Mouse (Mus musculus): ENCODE data around the gene Hs6st2. TPM values are rescaled to one million over a fixed set of nuclear protein-coding genes. Genes with fewer than 3 reads are reported as not detected.

The Hs6st2 gene
- total RNA-seq (2015) (not detected in 2 replicates), total RNA-seq (2017) (0.16 TPM in 1 of 2 replicates, not detected in the other)

DNA sequence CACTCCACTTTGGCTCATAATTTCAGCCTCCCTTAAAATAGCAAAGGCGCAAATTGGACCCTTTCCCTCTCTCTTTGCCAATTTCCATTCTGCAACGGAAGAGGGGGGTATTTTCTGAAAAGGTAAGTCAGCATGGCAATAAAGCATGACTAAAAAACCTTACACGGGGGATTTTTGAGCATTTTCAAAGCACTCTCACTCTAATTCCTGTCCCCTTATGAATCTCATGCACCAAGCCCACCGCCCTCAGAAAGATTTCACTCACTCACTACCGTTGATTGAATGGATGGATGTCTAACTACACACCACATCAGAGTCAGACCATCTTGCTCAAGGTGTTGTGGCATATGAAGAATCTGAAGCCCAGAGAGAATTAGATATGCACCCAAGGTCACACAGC, at the start of gene Hs6st2:
Hs6st2 (minus strand) TSS at position 101 of the 400 bp plus-strand sequence.
- no peak for ATAC-seq (ENCODE audit: poor library complexity, severe bottlenecking)

DNA sequence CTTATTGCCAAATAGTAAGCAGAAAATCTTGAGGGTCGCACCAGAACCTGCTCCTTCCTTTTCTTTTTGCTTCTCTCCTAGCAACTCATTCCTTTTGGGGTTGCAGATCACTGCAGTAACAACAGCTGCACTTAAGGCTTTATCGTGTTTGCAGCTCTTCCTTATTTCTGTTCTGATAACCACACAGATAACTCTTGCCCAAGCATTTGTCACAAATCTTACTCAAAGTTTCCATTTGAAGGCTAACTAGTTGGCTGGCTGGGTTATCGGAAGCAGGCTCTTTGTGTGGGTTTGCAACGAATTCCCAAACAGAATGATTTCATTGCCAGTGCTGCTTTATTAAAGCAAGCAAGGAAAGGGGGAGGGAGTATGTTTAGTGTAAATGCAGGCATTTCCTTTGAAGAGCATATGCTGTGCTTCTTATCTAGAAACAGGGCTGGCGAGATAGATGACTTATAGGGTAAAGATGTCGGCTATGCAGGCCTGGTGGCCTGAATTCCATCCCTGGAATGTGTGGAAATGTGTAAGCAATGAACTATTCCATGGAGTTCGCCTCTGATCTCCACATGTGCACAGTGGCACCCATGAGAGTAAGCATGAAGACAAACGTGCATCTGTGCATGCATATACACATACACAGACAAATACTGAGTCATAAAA, 32.6 kb upstream of the Hs6st2 start:
- ATAC-seq (ENCODE audit: poor library complexity, severe bottlenecking), result no peak

DNA sequence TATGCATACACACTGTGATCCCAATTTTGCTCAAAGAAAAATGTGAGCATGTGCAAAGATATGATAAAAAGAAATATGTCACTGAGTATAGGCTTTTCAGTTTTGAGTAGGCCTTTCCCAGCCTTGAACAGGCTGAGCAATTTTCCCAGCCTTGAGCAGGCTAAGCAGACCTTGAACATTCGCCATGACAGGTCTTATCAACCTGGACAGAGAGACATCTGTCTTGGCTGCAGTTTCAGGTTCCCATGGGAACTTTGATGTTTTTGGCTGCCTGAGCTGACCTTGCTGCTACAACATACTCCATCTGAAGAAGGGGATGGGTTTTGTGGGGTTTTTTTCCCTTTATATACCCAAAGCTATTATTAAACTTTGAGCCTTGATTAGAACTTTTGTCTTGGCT, 31.3 kb upstream of the Hs6st2 start:
- no peak for ATAC-seq (ENCODE audit: poor library complexity, severe bottlenecking)

DNA sequence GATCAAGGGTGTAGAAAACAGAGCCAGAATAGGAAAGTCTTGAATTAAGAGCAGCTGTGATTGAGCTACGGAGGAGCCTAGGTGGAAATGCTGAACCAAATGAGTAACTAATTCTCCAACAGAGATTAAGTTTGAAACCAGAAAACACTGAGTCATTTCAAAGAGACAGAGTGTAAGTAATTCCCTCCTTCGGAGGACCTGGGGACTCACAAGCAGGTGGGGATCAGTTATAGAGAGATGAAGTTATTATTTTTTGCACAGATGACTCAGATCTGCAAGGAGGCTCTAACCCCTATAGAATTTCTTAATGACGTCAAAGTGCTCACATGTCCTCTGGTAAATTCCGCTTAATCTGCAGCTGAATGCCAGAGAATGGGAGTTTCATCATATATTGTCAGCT, 21.2 kb upstream of the Hs6st2 start:
- ATAC-seq (ENCODE audit: poor library complexity, severe bottlenecking), result no peak

DNA sequence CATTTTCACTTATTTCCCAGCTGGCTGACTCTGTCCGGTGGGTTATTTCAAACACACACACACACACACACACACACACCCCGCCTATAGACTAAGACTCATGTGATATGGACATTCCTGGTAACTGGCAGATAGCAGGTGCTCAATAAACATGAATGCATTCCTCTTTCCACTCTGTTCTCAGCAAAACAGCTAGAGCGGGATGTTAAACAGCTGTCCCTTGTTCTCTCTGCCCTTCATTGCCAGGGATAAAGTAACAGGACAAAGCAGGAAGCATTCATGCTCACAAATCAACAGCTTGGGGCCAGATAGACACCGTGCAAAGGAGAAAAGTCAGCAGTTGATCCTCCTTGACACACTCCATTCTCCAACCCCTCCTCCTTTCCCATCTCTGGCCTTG, 17.4 kb upstream of the Hs6st2 start:
- no peak for ATAC-seq (ENCODE audit: poor library complexity, severe bottlenecking)

DNA sequence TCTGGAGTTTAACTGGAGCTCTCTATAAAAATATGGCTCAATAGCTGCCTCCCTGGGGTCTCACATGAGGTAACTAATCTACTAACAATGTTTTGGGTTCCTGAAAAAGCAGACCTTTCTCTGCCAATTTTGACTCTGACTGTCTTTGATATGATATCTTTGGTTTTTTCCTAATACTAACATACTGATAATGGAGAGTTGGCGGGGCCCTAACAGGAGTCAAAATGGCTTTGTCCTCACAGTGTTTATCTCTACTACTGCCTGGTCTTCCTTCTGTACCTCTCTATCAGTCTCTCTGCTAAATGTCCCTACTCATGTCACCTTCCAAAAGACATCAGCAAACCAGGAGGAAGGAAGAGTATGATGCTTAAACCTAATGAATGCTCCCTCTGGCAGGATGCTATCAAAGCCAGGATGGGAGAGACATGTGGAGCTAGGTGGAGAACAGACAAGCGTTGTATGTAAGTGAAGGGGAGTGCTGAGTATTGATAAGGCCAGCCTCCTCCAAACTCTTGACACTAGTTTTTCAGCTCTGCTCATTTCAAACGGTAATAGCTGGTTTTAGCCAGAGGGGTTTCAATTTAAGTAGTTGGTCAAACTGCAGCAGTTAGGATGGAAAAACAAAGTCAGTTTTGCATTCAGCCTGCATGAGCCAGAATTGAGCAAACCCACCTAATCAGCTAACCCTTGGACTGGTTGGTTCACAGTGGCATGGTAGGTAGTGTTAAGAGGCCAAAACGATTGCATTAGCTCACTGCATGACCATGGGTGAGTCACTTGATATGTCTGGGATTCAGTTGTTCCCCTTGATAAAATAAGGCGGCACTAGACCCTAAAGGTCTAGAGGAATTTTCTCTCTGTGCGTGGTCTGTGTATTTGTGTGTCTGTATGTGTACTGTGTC, 4.6 kb upstream of the Hs6st2 start:
- ATAC-seq (ENCODE audit: poor library complexity, severe bottlenecking), result no peak

DNA sequence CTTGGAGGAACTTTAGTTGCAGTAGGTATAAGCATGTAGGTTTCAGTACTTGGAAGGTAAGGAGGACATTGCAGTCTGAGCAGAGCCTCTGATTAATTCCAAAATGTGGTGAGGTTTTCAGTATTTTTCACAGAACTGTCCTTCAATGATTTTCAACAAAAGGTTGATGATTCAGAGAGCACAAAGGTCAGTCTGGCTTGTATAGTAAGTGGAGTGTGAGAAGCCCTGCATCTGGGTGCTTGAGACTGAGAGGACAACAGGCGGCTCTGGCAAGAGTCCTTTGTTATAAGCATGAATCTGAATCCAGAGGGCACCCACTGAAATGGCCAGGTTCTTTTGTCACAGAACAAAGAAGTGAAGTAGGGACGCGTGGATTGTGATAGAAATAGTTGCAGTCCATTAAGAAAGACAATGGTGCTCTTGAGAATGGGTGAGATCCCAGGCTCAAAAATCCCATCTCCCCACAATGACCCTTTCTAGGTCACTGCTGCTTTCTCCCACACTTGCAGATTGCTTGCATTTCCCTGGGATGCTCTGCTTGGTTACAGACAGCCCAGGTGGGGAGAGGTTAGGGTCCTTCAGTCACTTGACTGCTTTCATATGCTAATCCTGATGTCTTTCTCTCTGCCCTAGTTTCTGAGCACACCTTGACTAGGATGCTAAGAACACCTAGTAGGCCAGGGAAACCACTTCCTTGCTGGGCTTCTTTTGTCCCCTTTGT, 2.8 kb upstream of the Hs6st2 start:
- ATAC-seq (ENCODE audit: poor library complexity, severe bottlenecking), result no peak

DNA sequence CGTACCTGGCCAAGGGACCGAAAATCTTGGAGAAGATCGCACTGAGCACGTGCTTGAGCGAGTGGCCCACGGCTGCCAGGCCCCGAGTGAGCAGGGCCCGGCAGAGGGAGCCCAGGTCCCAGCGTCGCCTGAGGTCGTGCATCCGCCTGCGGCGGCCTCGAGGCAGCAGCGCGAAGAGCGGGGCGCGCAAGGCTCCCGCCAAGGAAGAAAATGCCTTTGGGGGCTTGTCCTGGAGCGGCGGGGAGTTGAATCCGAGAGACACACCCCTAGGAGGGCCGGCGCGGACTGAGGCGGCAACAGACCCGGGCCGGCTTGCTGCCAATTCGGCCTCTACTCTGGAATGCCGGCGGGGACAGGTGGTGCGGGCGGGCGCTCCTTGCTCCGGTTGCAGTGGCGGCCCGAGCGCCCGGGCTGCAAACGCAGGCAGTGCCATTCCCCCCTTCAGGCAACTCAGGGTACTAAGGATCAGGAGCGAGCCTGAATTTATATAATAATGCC, 437 bp downstream of the Hs6st2 start:
- ATAC-seq (ENCODE audit: poor library complexity, severe bottlenecking), result no peak

DNA sequence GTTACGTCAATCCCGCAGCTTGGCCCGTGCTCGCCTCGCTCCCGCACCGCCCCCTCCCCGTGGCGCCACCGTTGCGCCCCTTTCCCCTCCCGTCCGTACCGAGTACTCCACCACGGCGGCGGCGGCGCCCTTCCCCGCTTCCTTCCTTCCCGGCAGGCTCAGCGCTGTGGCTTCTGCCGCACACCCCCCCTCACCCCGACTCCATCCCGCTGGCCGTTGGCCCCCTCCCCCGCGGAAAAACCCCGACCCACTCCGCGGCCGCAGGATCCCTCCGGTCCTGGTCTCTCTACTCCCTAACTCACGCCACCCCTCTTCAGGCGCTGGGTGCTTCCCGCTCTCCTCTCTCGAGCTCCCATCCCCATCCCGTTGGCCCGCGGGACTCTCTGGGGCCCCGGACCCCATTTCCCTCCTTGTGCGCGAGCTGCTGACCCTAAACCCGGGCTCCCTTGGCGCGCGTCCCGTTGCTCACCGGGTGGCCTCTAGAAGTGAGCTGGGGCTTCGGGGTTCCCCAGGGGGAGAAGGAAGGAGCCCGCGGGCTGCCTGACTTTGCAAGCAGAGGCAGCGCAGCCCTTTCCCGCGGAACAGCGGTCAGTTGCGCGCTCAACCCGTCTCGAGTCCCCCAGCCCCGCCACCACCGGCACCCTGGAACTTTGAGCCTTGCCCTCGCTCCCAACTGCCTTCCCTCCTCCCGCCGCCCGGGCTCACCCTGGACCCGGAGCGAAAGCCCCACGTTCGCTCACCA, 1.1 kb downstream of the Hs6st2 start:
- no peak for ATAC-seq (ENCODE audit: poor library complexity, severe bottlenecking)

DNA sequence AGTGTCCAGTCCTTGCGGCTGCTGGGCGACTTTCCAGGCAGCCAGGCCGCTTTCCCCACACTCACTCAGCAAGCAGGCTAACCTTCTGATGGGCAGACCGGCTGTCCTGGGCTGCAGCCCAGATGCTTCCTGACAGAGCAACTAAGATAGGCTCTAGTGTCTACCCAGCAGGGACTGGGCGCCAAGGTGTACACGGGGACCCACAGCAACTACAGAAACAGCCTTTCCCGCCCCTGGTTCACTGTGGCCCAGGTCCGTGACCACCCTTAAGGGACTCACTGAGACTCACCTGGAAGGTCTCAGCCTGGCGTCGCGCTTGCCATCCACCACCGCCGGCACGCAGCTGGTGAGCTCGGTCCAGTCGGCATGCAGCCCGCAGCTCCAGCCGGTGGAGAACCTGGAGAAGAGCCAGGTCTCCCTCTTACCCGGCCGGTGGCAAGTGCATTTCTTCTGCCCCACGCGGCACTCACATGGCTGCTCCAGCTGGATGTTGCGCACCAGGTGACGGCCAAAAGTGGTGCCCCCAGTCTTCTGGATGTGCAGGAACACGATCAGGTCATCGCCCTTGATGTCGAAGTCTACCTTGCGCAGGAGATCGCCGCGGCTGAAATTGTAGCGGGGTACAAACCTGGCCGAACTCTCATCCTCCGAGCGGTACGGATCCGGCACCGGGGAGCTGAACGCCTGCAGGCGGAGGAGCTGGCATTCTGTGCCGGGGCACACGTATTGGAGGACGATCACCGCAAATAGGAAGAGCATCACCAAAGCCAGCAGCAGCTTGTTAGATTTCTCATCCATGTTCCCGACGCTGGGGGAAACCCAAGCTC, 1.8 kb downstream of the Hs6st2 start:
- ATAC-seq (ENCODE audit: poor library complexity, severe bottlenecking), result no peak

DNA sequence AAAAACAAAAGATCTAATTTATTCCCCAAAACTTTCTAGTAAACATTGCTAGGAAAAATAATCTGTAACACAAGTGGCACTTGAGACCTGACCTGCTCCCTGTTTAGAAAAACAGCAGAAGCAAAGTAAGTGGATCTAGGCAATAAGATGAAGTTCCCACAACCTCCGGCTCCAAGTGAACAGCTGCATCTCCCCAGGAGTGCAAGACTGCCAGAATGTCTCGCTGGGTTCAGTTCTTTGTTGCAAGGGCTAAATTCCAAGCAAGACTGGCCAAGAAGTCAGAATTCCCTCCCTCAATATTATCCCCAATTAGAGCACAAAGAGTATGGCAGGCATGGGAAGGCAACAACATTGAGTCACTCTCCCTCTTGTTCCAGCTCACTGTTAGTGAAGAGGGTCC, 23.4 kb downstream of the Hs6st2 start:
- ATAC-seq (ENCODE audit: poor library complexity, severe bottlenecking), result no peak

DNA sequence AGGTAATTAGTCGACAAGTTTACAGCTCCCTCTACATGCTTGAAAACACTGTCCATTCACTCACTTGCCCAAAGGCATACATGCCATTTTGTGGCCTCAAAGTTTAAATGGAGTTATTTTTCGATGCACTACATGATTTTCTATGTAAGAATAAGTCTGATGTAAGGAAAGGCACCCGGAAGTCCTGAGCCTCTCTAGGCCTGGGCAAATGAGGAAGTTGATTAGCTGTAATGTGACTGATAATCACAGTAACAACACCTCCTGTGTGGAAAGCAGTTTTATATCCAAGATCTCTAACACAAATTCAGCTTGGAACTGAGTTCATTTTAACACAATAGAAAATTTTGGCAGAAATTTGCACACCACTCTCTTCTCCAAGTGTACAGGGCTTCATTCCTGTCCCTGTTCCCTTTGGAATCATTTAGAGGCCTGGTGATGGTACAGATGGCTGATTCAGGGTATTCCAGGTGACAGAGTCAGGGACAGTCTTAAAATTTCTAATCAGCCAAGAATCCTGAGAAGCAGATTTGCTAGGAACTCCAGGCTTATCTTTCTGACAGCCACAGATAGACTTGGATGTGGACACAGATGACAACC, 38.9 kb downstream of the Hs6st2 start:
- ATAC-seq (ENCODE audit: poor library complexity, severe bottlenecking), result no peak

DNA sequence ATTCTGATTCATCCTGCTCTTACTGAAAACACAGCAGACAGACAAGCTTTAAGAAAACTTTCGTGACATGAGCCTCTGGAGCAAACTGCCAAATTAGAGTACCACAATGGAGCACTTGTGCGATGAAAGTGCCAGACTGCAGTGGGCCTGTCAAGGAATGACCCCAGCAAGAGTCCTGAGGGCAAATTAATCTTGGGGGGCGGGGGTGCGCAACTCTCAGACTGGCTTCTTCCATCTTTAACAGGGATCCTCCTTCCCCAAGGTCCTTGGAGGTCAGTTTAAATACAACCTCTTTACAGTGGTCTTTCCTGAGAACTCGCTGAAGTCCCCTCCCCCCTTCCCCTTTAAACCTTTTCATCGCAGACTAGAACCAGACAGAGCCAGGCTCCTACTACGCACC, 45.9 kb downstream of the Hs6st2 start:
- no peak for ATAC-seq (ENCODE audit: poor library complexity, severe bottlenecking)

DNA sequence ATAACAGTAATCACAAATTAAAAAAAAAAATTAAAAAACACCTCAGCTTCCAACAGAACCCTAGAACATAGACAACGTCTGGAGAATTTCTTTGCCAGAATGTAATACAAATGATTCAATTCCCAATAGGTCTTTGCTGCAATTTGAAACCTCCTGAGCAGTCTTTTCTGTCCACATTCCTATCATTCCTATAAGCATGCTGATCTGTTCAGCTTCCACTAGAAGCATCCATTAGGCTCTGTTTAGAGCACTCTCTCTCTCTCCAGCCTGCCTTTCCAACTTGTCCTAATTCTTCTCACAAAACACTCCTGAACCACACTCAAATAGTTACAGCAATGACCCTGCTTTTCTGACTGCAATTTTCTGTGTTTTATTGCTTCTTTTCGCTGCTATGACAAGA, 50.3 kb downstream of the Hs6st2 start:
- ATAC-seq (ENCODE audit: poor library complexity, severe bottlenecking), result no peak

DNA sequence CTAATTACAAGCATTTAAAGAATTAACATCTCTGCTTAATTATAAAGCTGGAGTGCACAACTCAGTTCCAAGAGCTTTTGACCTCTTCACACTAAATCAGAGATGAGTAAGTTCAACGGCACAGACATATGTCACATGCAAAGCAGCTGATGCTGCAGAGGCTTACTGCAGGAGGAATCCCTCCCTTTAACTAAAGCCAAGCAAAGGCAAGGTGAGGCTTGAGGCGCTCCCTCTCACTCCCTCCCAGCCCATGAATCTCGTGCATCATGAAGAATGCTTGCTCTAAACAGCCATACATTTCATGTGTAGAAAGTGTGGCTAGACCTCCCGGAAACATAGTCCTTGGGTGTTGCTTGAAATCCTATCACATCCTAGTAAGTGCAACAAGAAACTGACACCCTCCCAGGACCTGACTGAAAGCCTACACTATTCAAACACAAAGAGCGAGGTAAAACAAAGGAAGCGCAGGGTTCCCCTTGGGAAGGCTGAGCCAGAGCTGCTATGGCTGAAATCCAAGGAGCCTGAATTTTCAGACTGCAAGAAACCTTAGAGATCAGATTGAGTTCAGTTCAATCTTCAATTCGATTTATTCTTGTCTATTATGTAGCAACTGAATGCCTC, 67.2 kb downstream of the Hs6st2 start:
- ATAC-seq (ENCODE audit: poor library complexity, severe bottlenecking), result no peak

DNA sequence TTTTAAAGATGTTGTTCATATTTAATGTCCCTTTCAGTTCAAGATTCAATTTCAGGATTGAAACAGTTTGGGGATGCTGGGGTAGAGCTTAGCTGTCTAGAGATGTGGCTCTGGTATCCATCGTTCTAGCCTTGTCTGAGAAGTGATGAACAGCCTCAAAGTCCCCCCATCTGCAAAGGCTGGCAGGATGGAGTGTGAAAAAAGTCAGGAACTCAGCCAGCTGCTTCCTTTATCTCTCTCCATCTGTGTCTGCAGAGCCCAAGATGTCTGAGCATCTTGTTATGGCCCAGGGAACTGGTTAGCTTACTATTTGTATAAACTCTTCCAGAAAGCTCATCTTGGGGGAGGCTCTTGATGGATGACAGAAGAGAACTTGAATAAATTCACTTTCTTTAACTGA, 70.9 kb downstream of the Hs6st2 start:
- ATAC-seq (ENCODE audit: poor library complexity, severe bottlenecking), result no peak

DNA sequence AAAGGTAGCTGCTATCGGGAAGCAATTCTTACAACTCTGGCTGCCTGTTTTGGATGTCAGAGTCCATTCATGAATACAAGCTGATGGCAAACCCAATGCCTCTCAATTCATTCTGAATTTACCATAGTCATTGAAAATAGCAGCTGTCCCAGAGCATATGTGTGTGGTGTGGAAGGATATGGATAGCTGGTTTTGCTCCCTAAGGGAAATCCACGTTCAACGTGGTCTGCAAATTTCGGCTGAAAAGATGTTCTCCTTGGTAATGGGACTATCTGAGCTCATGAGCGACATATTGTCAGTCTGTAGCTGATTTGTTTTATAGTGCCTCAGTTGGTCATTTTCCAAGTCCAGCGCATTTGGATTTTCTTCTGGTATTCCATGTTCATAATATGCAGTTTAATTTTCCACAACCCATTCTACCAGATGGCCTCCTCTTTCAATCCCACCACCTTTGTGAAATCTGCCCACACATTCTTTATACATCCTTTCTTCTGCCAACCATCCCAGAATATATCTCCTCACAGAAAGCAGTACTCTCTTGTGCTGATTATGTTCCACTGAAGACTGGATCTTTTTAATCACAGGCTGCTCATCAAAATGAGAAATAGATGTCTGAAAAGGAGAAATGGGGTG, 75.3 kb downstream of the Hs6st2 start:
- no peak for ATAC-seq (ENCODE audit: poor library complexity, severe bottlenecking)

DNA sequence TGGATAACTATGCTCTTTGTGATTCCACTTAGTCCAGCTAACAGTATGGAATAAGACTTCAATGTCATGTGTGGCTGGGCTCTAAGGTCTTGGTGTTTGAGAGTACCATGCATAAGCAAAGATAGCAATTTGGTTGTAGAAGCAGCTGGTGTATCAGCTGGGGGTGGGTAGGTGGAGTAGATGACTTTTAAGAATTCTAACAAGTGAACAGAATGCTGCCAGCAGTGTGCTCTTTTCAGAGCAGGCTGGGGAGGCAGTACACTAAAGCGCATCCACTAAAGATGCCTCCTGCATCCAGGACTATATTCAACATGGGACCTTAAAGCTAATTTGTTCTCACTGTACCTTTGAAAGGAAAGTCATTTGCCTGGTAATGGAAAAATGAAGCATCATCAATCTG, 88.9 kb downstream of the Hs6st2 start:
- no peak for ATAC-seq (ENCODE audit: poor library complexity, severe bottlenecking)

Data from megakaryocyte, adult 5-6 weeks (primary cell).